Mouse (Mus musculus): ENCODE data around the gene Fbxl22. TPM values are rescaled to one million over a fixed set of nuclear protein-coding genes. Genes with fewer than 3 reads are reported as not detected.

The Fbxl22 gene
- total RNA-seq (2014; rRNA removed; ENCODE audit: low replicate concordance), result 121 and 128 TPM in 2 replicates
- polyA plus RNA-seq (2015; fragmentation: Nextera tagmentation; extraction: Ambion mirVana), result 143 and 185 TPM in 2 replicates

DNA sequence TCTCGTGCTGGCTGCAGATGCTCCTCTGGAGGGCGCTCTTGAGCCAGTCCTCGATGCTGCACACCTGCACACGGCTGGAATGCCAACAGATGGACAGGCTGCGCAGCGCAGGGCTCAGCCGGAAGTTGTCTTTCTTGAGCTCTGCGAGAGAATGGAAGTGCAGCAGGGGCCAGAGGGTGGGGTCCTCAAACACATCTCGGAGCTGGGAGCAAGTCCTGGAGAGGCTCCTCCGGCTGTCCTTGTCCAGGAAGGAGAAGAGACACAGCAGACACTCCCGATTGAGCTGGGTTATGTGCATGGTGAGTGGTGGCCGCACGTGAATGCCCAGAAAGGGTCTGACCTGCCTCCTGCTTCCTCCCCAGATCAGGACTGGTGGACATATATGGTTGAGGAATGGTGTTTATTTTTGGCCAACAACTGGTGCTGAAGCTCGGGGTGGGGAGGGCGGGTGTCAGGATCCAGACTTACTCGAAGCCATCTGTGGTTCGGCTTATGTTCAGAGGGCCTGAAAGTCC lies at the start of gene Fbxl22:
Gene Fbxl22, minus strand, starts transcription at position 338 of the 515 bp plus-strand sequence.
- Histone ChIP-seq H3K9me3 (replicated peaks; ENCODE audit: control insufficient read depth, low read length) (no peaks in the 10 kb centered on the region), H3K4me1 (ENCODE audit: control insufficient read depth, insufficient read depth) (peaks cover 11% of the 10 kb centered on the region; the same call in 1 of the 2 replicates), H3K4me2 (ENCODE audit: low read depth, low read length) (peak within 1 kb of the TSS; percentile 98), H3K4me3 (ENCODE audit: low read depth, low read length) (peak within 1 kb of the TSS; percentile 69), H3K27ac (ENCODE audit: low read depth) (peak within 1 kb of the TSS; percentile 98), H3K9ac (replicated peaks; ENCODE audit: low read depth, low read length) (peak within 1 kb of the TSS; percentile 53), H3K36me3 (replicated peaks; ENCODE audit: control insufficient read depth, insufficient read depth, low read length) (peaks cover 43% of the 10 kb centered on the region), H3K27me3 (ENCODE audit: control insufficient read depth, insufficient read depth, low read length) (no peaks in the 10 kb centered on the region)
- DNase-seq (ENCODE audit: low spot score) (peak; percentile 78), ATAC-seq (ENCODE audit: insufficient read depth, low read depth) (peak; percentile 51)
- TF ChIP-seq EP300 (IDR thresholded peaks at IDR 0.05; ENCODE audit: low read depth) (0 out of 2 replicates have a peak, but pooled peaks have one; percentile 19), CTCF (IDR thresholded peaks at IDR 0.05; ENCODE audit: low read depth) (peak; percentile 64)
- 25% methylated on average over 17 of the region's 17 CpGs for WGBS

GRCm38 (mm10) chr9:66562215-66562614 lies 47.8 kb upstream of the Fbxl22 start:
- Histone ChIP-seq H3K27ac (ENCODE audit: low read depth) (no peak overlapping the region), H3K36me3 (replicated peaks; ENCODE audit: control insufficient read depth, insufficient read depth, low read length) (no peaks in the 10 kb centered on the region), H3K27me3 (ENCODE audit: control insufficient read depth, insufficient read depth, low read length) (no peaks in the 10 kb centered on the region), H3K4me2 (ENCODE audit: low read depth, low read length) (no peak overlapping the region), H3K9me3 (replicated peaks; ENCODE audit: control insufficient read depth, low read length) (no peaks in the 10 kb centered on the region), H3K9ac (replicated peaks; ENCODE audit: low read depth, low read length) (no peak overlapping the region), H3K4me1 (ENCODE audit: control insufficient read depth, insufficient read depth) (peaks cover 11% of the 10 kb centered on the region; the same call in 1 of the 2 replicates), H3K4me3 (ENCODE audit: low read depth, low read length) (no peak overlapping the region)
- WGBS, result 57% methylated on average over 1 of the region's 1 CpGs
- ATAC-seq (ENCODE audit: insufficient read depth, low read depth) (no peak), DNase-seq (ENCODE audit: low spot score) (no peak)
- no peak for TF ChIP-seq EP300 (IDR thresholded peaks at IDR 0.05; ENCODE audit: low read depth)
- TF ChIP-seq CTCF (IDR thresholded peaks at IDR 0.05; ENCODE audit: low read depth), result no peak

DNA sequence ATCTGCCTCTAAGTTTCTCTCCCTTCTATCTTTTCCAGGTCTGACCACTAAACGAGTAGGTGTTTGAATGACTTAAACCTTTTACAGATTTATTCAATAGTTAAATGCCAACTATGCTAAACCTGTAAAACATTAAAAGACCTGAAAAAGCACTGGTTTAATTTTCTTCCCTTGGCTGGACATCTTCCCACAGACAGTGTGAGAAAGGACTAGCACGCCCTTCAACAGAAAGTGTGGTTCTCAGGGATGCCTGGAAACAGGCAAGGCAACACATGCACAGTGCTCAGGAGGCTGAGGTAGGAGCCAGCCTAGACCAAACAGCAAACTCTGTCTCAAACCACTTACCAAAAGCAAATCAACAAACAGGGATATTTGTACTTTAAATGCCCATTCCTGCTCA lies 47.1 kb upstream of the Fbxl22 start:
- Histone ChIP-seq H3K9ac (replicated peaks; ENCODE audit: low read depth, low read length) (no peak overlapping the region), H3K4me2 (ENCODE audit: low read depth, low read length) (no peak overlapping the region), H3K27me3 (ENCODE audit: control insufficient read depth, insufficient read depth, low read length) (no peaks in the 10 kb centered on the region), H3K4me1 (ENCODE audit: control insufficient read depth, insufficient read depth) (peaks cover 11% of the 10 kb centered on the region; the same call in 1 of the 2 replicates), H3K36me3 (replicated peaks; ENCODE audit: control insufficient read depth, insufficient read depth, low read length) (no peaks in the 10 kb centered on the region), H3K9me3 (replicated peaks; ENCODE audit: control insufficient read depth, low read length) (no peaks in the 10 kb centered on the region), H3K4me3 (ENCODE audit: low read depth, low read length) (no peak overlapping the region), H3K27ac (ENCODE audit: low read depth) (peak overlapping the region; percentile 30; the same call in 1 of the 2 replicates)
- WGBS, result 88% methylated on average over 2 of the region's 2 CpGs
- no peak for TF ChIP-seq EP300 (IDR thresholded peaks at IDR 0.05; ENCODE audit: low read depth)
- TF ChIP-seq CTCF (IDR thresholded peaks at IDR 0.05; ENCODE audit: low read depth), result no peak
- ATAC-seq (ENCODE audit: insufficient read depth, low read depth) (no peak), DNase-seq (ENCODE audit: low spot score) (no peak)

GRCm38 (mm10) chr9:66560728-66561127 lies 46.3 kb upstream of the Fbxl22 start:
- Histone ChIP-seq H3K4me1 (ENCODE audit: control insufficient read depth, insufficient read depth) (peaks cover 11% of the 10 kb centered on the region; the same call in 1 of the 2 replicates), H3K4me3 (ENCODE audit: low read depth, low read length) (no peak overlapping the region), H3K9ac (replicated peaks; ENCODE audit: low read depth, low read length) (no peak overlapping the region), H3K9me3 (replicated peaks; ENCODE audit: control insufficient read depth, low read length) (no peaks in the 10 kb centered on the region), H3K27me3 (ENCODE audit: control insufficient read depth, insufficient read depth, low read length) (no peaks in the 10 kb centered on the region), H3K27ac (ENCODE audit: low read depth) (peak overlapping the region; percentile 34; the same call in 1 of the 2 replicates), H3K4me2 (ENCODE audit: low read depth, low read length) (no peak overlapping the region), H3K36me3 (replicated peaks; ENCODE audit: control insufficient read depth, insufficient read depth, low read length) (no peaks in the 10 kb centered on the region)
- ATAC-seq (ENCODE audit: insufficient read depth, low read depth) (no peak), DNase-seq (ENCODE audit: low spot score) (no peak)
- TF ChIP-seq EP300 (IDR thresholded peaks at IDR 0.05; ENCODE audit: low read depth) (no peak), CTCF (IDR thresholded peaks at IDR 0.05; ENCODE audit: low read depth) (no peak)
- 80% methylated on average over 1 of the region's 1 CpGs for WGBS

DNA sequence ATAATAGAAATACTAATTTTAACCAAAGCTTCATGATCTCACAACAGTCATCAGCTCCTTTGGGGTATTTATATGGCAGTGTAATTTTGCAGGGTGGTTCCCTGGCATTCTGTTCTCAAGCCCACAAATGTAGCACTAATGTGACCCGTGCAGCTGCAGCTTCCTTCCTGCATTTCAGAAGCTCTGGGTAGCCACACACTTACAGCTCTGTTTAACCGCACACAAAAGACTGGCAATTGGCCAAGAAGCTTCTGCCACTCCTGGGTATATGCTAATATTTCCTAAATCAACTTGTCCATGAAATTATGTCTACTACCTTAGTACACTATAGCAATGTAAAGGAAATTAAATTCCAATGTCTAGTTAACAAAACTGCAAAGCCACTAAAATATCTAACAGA lies 45.9 kb upstream of the Fbxl22 start:
- Histone ChIP-seq H3K27me3 (ENCODE audit: control insufficient read depth, insufficient read depth, low read length) (no peaks in the 10 kb centered on the region), H3K9me3 (replicated peaks; ENCODE audit: control insufficient read depth, low read length) (no peaks in the 10 kb centered on the region), H3K27ac (ENCODE audit: low read depth) (peak overlapping the region; percentile 51), H3K4me3 (ENCODE audit: low read depth, low read length) (no peak overlapping the region), H3K36me3 (replicated peaks; ENCODE audit: control insufficient read depth, insufficient read depth, low read length) (no peaks in the 10 kb centered on the region), H3K4me2 (ENCODE audit: low read depth, low read length) (no peak overlapping the region), H3K9ac (replicated peaks; ENCODE audit: low read depth, low read length) (no peak overlapping the region), H3K4me1 (ENCODE audit: control insufficient read depth, insufficient read depth) (peaks cover 11% of the 10 kb centered on the region; the same call in 1 of the 2 replicates)
- no peak for ATAC-seq (ENCODE audit: insufficient read depth, low read depth)
- no peak for TF ChIP-seq EP300 (IDR thresholded peaks at IDR 0.05; ENCODE audit: low read depth)
- TF ChIP-seq CTCF (IDR thresholded peaks at IDR 0.05; ENCODE audit: low read depth), result no peak
- DNase-seq (ENCODE audit: low spot score), result no peak
- WGBS, result 9% methylated on average over 2 of the region's 2 CpGs

Data from heart, postnatal 0 days (tissue).